Mouse (Mus musculus) heart, adult 2 months (tissue): Measurements from ENCODE around the gene Bcl2l14. TPM values are rescaled to one million over a fixed set of nuclear protein-coding genes. Genes with fewer than 3 reads are reported as not detected.

Source experiments
- DNase-seq, 2 experiments: peaks; one replicate each; pipeline ENCODE4 v3.0.0; 2021
- H3K27ac ChIP-seq: fragments of 200-600 bp; 2 replicates; pipeline ENCODE4 v1.8.1; 2022
- H3K27me3 ChIP-seq: fragments of 200-500 bp; 2 replicates; pipeline ENCODE4 v1.6.1; 2012; ENCODE audit warnings: mild to moderate bottlenecking, low read length, inconsistent platforms, mixed read lengths; ENCODE audit not compliant: control insufficient read depth, insufficient read depth
- H3K36me3 ChIP-seq: fragments of 200-500 bp; 2 replicates; pipeline ENCODE4 v1.6.1; 2012; ENCODE audit warnings: low read length, inconsistent platforms; ENCODE audit not compliant: control insufficient read depth, insufficient read depth
- H3K4me1 ChIP-seq: fragments of 200-500 bp; 2 replicates; pipeline ENCODE4 v1.6.1; 2011; ENCODE audit warnings: low read length; ENCODE audit not compliant: control insufficient read depth, insufficient read depth
- H3K4me3 ChIP-seq: fragments of 200-600 bp; 2 replicates; pipeline ENCODE4 v1.8.1; 2022
- H3K79me2 ChIP-seq: fragments of 200-500 bp; replicated peaks from 2 replicates; pipeline ENCODE4 v1.6.1; 2012; ENCODE audit warnings: mild to moderate bottlenecking, inconsistent platforms, low read length, moderate library complexity, mixed read lengths; ENCODE audit not compliant: control insufficient read depth, insufficient read depth
- H3K9ac ChIP-seq: fragments of 200-500 bp; 2 replicates; pipeline ENCODE4 v1.6.1; 2012; ENCODE audit warnings: low read depth, mild to moderate bottlenecking, control low read depth, inconsistent platforms, low read length, mixed read lengths
- CTCF ChIP-seq: fragments of 200-600 bp; IDR thresholded peaks from 2 replicates; pipeline ENCODE4 v1.8.1; 2022; ENCODE audit warnings: antibody characterized with exemption, mild to moderate bottlenecking, moderate library complexity
- EP300 ChIP-seq: fragments of 200-500 bp; IDR thresholded peaks from 2 replicates; pipeline ENCODE4 v1.6.1; 2011; ENCODE audit warnings: low read depth, low read length, control low read depth; ENCODE audit not compliant: insufficient read depth
- POLR2A ChIP-seq: fragments of 200-500 bp; IDR thresholded peaks from 2 replicates; pipeline ENCODE4 v1.6.1; 2011; ENCODE audit warnings: mild to moderate bottlenecking, low read depth, low read length, control low read depth; ENCODE audit not compliant: insufficient read depth
- WGBS: fragments of 180-500 bp; shearing (Covaris S2); methylation state at CpG from one replicate; pipeline ENCODE4 v1.1.7; 2018; 5-methylcytosine and 5-hydroxymethylcytosine counted together
- intact Hi-C: fragments of 180-260 bp; cut with DNase I; formaldehyde crosslinking; loops from one replicate; pipeline ENCODE4 v1.15.1; 2025
- polyA plus RNA-seq: library from polyadenylated mRNA; depleted of rRNA; stranded (reverse); fragments of >200 nt; gene quantifications from 2 replicates; pipeline ENCODE4 v1.2.3, GENCODE M21; 2012
- total RNA-seq, 2 experiments: library from RNA; stranded (reverse); gene quantifications; 2 replicates each; pipeline ENCODE4 v1.2.3; 2021

Gene Bcl2l14
- total and polyA plus RNA-seq, 3 experiments: 0.10 TPM; not detected in 2

- WGBS: 100% methylated on average over 1 of the region's 1 CpGs
Observed at GRCm38 (mm10) chr6:134454093-134454492, 58.0 kb downstream of the Bcl2l14 start.

GRCm38 (mm10) chr6:134458376-134458775 lies 62.3 kb downstream of the Bcl2l14 start:
- Histone ChIP-seq H3K79me2 (no peaks in the 10 kb centered on the region), H3K4me3 (no peak overlapping the region), H3K27ac (no peak overlapping the region), H3K36me3 (no peaks in the 10 kb centered on the region), H3K4me1 (no peaks in the 10 kb centered on the region), H3K9ac (no peak overlapping the region), H3K27me3 (no peaks in the 10 kb centered on the region)
- intact Hi-C loops: no loop called here
- TF ChIP-seq POLR2A (no peak), EP300 (no peak), CTCF (no peak)
- no peak for DNase-seq
- WGBS: 84% methylated on average over 1 of the region's 1 CpGs

More at GRCm38 (mm10) chr6:134454093-134454492, 58.0 kb downstream of the Bcl2l14 start:
- H3K27me3 ChIP-seq: no peaks in the 10 kb centered on the region
- no peak overlapping the region for H3K4me3 ChIP-seq
- no peak overlapping the region for H3K9ac ChIP-seq
- TF ChIP-seq EP300: no peak
- TF ChIP-seq CTCF: peak; percentile 61
- H3K36me3 ChIP-seq: no peaks in the 10 kb centered on the region
- intact Hi-C loops: no loop called here
- no peak overlapping the region for H3K27ac ChIP-seq
- no peaks in the 10 kb centered on the region for H3K4me1 ChIP-seq
- H3K79me2 ChIP-seq: no peaks in the 10 kb centered on the region
- DNase-seq: no peak

- no peaks in the 10 kb centered on the region for H3K27me3 ChIP-seq
- H3K4me3 ChIP-seq: no peak overlapping the region
- intact Hi-C loops: no loop called here
- H3K4me1 ChIP-seq: no peaks in the 10 kb centered on the region
- H3K27ac ChIP-seq: no peak overlapping the region
- DNase-seq: no peak
- 79% methylated on average over 6 of the region's 6 CpGs for WGBS
- H3K36me3 ChIP-seq: no peaks in the 10 kb centered on the region
- TF ChIP-seq CTCF (no peak), POLR2A (no peak), EP300 (no peak)
- no peaks in the 10 kb centered on the region for H3K79me2 ChIP-seq
- no peak overlapping the region for H3K9ac ChIP-seq
Observed at GRCm38 (mm10) chr6:134461175-134461574, 65.1 kb downstream of the Bcl2l14 start.

- no peak overlapping the region for H3K9ac ChIP-seq
- peaks cover 4% of the 10 kb centered on the region for H3K36me3 ChIP-seq
- TF ChIP-seq POLR2A: no peak
- no peak for TF ChIP-seq EP300
- no peak for TF ChIP-seq CTCF
- DNase-seq: no peak
- peaks cover 5% of the 10 kb centered on the region for H3K4me1 ChIP-seq
- WGBS: 87% methylated on average over 10 of the region's 10 CpGs
- no peak overlapping the region for H3K27ac ChIP-seq
- intact Hi-C loops: no loop called here
- H3K4me3 ChIP-seq: no peak overlapping the region
- H3K79me2 ChIP-seq: no peaks in the 10 kb centered on the region
- no peaks in the 10 kb centered on the region for H3K27me3 ChIP-seq
Observed at GRCm38 (mm10) chr6:134466671-134467229, 70.6 kb downstream of the Bcl2l14 start.

- Histone ChIP-seq H3K79me2 (no peaks in the 10 kb centered on the region), H3K27ac (no peak overlapping the region), H3K36me3 (peaks cover 4% of the 10 kb centered on the region), H3K27me3 (no peaks in the 10 kb centered on the region), H3K4me3 (no peak overlapping the region), H3K9ac (no peak overlapping the region), H3K4me1 (peaks cover 5% of the 10 kb centered on the region)
- TF ChIP-seq CTCF (peak; percentile 58), POLR2A (no peak), EP300 (no peak)
- no peak for DNase-seq
- 74% methylated on average over 2 of the region's 2 CpGs for WGBS
- intact Hi-C loops: loop anchor here (2.0 kb wide), 1 partner anchor 138 kb away; no protein-coding TSS in a partner anchor
Observed at GRCm38 (mm10) chr6:134469297-134469696, 73.2 kb downstream of the Bcl2l14 start.

GRCm38 (mm10) chr6:134470857-134471256 lies 74.7 kb downstream of the Bcl2l14 start:
- H3K9ac ChIP-seq: no peak overlapping the region
- peak; percentile 76 to 77 for DNase-seq
- 13% methylated on average over 14 of the region's 14 CpGs for WGBS
- no peaks in the 10 kb centered on the region for H3K27me3 ChIP-seq
- intact Hi-C loops: no loop called here
- no peaks in the 10 kb centered on the region for H3K79me2 ChIP-seq
- no peak overlapping the region for H3K4me3 ChIP-seq
- peaks cover 5% of the 10 kb centered on the region for H3K4me1 ChIP-seq
- TF ChIP-seq CTCF: no peak
- peak; percentile 69 for TF ChIP-seq EP300
- peaks cover 4% of the 10 kb centered on the region for H3K36me3 ChIP-seq
- H3K27ac ChIP-seq: no peak overlapping the region
